Mouse (Mus musculus) kidney, postnatal 36 days (tissue): Measurements from ENCODE around the gene Pard3.
A peak's percentile ranks its signal among the peaks of the same experiment; 100 is the strongest.

Experiments used
- DNase-seq, 2 experiments: peaks; one replicate each; pipeline ENCODE4 v3.0.0; 2021 to 2022; ENCODE audit warnings: mixed read lengths in 2 of 2

The Pard3 gene

GRCm38 (mm10) chr8:127440161-127440833, 376.6 kb downstream of the Pard3 start:
- DNase-seq: peak; percentile 82

- DNase-seq: peak; percentile 88 to 94
Observed at GRCm38 (mm10) chr8:127440834-127441485, 377.3 kb downstream of the Pard3 start.

GRCm38 (mm10) chr8:127447401-127447800, 383.7 kb downstream of the Pard3 start:
- peak in 1 of 2 experiments; percentile 45 for DNase-seq

- DNase-seq: no peak
Observed at GRCm38 (mm10) chr8:127449066-127449840, 385.6 kb downstream of the Pard3 start.

GRCm38 (mm10) chr8:127450954-127451668, 387.4 kb downstream of the Pard3 start:
- no peak for DNase-seq

GRCm38 (mm10) chr8:127452364-127452763, 388.7 kb downstream of the Pard3 start:
- DNase-seq: no peak

- DNase-seq: no peak
Observed at GRCm38 (mm10) chr8:127457901-127458300, 394.2 kb downstream of the Pard3 start.

GRCm38 (mm10) chr8:127461173-127461572, 397.5 kb downstream of the Pard3 start:
- peak; percentile 36 to 44 for DNase-seq

- DNase-seq: no peak
Observed at GRCm38 (mm10) chr8:127462378-127462935, 398.8 kb downstream of the Pard3 start.

- peak; percentile 12 to 56 for DNase-seq
Observed at GRCm38 (mm10) chr8:127464300-127464699, 400.6 kb downstream of the Pard3 start.

GRCm38 (mm10) chr8:127472204-127472603, 408.5 kb downstream of the Pard3 start:
- DNase-seq: no peak

- no peak for DNase-seq
Observed at GRCm38 (mm10) chr8:127480003-127480402, 416.3 kb downstream of the Pard3 start.

- peak in 1 of 2 experiments; percentile 10 for DNase-seq
Observed at GRCm38 (mm10) chr8:127485618-127486017, 421.9 kb downstream of the Pard3 start.

- DNase-seq: no peak
Observed at GRCm38 (mm10) chr8:127491963-127492362, 428.3 kb downstream of the Pard3 start.

GRCm38 (mm10) chr8:127495226-127495780, 431.6 kb downstream of the Pard3 start:
- peak; percentile 26 to 65 for DNase-seq

- DNase-seq: no peak
Observed at GRCm38 (mm10) chr8:127498997-127499719, 435.5 kb downstream of the Pard3 start.

GRCm38 (mm10) chr8:127499720-127500114, 436.0 kb downstream of the Pard3 start:
- no peak for DNase-seq

- DNase-seq: peak in 1 of 2 experiments; percentile 10
Observed at GRCm38 (mm10) chr8:127500206-127500605, 436.5 kb downstream of the Pard3 start.

- DNase-seq: no peak
Observed at GRCm38 (mm10) chr8:127501756-127502155, 438.1 kb downstream of the Pard3 start.

- no peak for DNase-seq
Observed at GRCm38 (mm10) chr8:127505286-127505685, 441.6 kb downstream of the Pard3 start.

- no peak for DNase-seq
Observed at GRCm38 (mm10) chr8:127506336-127506735, 442.6 kb downstream of the Pard3 start.
